Mouse (Mus musculus) retina, postnatal 7 days (tissue): ENCODE data around the gene Rad51b.

ENCODE experiments used
- DNase-seq: peaks from one replicate; pipeline ENCODE4 v3.0.0-alpha.2; 2012; ENCODE audit warnings: low read depth, low spot score

Rad51b gene

GRCm38 (mm10) chr12:79858336-79858735, 561.3 kb downstream of the Rad51b start:
- no peak for DNase-seq

DNA sequence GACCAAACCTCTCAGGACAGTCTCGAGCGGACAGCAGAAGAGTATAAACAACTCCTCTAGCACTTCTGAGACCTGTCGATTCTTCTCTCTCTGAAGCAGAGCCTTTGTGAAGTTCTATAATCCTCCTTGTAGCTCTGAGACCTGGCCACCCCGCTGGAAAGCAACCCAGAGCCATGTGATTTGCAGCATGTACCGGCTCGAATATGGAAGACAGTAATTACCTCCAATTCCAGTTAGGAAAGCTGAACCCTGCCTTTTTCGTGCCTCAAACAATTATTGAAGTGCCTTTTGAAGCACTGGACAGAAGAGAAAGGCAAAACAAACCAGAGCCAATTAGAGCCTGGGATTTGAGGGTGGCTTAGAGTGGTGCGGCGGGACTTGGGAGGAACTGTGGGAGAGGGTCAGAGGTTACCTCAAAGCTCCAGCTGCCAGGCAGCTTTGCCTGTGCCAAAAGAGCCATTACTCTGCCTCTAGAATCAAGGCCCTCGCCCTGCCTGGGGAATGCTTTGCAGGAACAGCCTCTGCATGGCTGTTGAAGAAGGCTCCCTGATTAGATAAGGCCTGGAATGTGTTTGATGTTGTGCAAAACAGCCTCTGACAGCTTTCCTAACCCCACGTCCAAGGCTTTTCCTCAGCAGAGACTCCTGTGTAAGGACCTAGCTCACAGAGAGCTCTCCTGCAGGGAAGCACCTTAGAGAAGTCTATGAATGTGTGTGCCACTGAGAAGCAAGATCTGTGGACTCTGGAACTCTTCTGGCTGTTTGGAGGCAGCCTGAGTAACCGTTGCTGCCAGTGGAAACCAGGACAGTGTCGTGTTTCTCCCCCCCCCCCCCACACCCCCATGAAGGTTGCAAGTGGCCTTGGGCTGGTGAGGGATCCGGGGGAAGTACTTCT, 562.5 kb downstream of the Rad51b start:
- peak; percentile 13 for DNase-seq

DNA sequence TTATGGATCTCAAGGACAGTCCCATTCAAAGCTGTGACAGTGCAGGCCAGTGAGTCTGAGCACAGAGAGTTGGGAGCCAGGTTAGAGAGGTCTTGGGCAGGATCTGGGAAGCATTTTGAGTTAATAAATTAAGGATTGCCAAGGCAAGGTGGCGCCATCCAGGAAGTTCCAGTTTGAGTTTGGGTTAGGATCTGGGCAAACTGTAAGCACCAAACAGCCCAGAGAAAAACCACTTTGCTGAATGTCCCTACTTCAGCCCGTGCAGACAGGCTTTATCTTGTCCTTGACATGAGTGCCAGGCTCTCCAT, 563.1 kb downstream of the Rad51b start:
- DNase-seq, result no peak
